Mouse (Mus musculus): ENCODE results near the gene Unc80.
"Not testable (repeated sequence)": the region's sequence is repeated elsewhere in the genome, so short reads cannot be mapped to it uniquely, and the experiment has no call there.

The Unc80 gene

GRCm38 (mm10) chr1:66638177-66638576 lies 170.0 kb downstream of the Unc80 start:
- no peak for DNase-seq

GRCm38 (mm10) chr1:66646894-66647293 lies 178.7 kb downstream of the Unc80 start:
- DNase-seq = no peak

- DNase-seq = no peak
These were observed 181.4 kb downstream of the Unc80 start for GRCm38 (mm10) chr1:66649568-66649967.

GRCm38 (mm10) chr1:66650006-66650405 lies 181.8 kb downstream of the Unc80 start:
- no peak for DNase-seq

GRCm38 (mm10) chr1:66655119-66655746 lies 187.1 kb downstream of the Unc80 start:
- no peak for DNase-seq

GRCm38 (mm10) chr1:66655747-66656119 lies 187.6 kb downstream of the Unc80 start:
- peak; percentile 18 for DNase-seq

- DNase-seq = no peak
These were observed 203.3 kb downstream of the Unc80 start for GRCm38 (mm10) chr1:66671475-66671874.

- DNase-seq = no peak
These were observed 204.6 kb downstream of the Unc80 start for GRCm38 (mm10) chr1:66672812-66673211.

- DNase-seq = no peak
These were observed 209.8 kb downstream of the Unc80 start for GRCm38 (mm10) chr1:66677928-66678327.

GRCm38 (mm10) chr1:66678662-66679061 lies 210.5 kb downstream of the Unc80 start:
- no peak for DNase-seq

- DNase-seq = no peak
These were observed 214.8 kb downstream of the Unc80 start for GRCm38 (mm10) chr1:66682974-66683373.

- no peak for DNase-seq
These were observed 223.6 kb downstream of the Unc80 start for GRCm38 (mm10) chr1:66691772-66692171.

- no peak for DNase-seq
These were observed 224.1 kb downstream of the Unc80 start for GRCm38 (mm10) chr1:66692308-66692707.

GRCm38 (mm10) chr1:66692780-66693392 lies 224.7 kb downstream of the Unc80 start:
- no peak for DNase-seq

- no peak for DNase-seq
These were observed 226.1 kb downstream of the Unc80 start for GRCm38 (mm10) chr1:66694266-66694665.

GRCm38 (mm10) chr1:66695296-66695695 lies 227.1 kb downstream of the Unc80 start:
- no peak for DNase-seq

GRCm38 (mm10) chr1:66699630-66700029 lies 231.5 kb downstream of the Unc80 start:
- DNase-seq = not testable (repeated sequence)

- no peak for DNase-seq
These were observed 232.1 kb downstream of the Unc80 start for GRCm38 (mm10) chr1:66700149-66700692.

GRCm38 (mm10) chr1:66700693-66701575 lies 232.8 kb downstream of the Unc80 start, which contains the start of gene Rpe:
Gene Rpe (plus strand): TSS chr1:66700831.
- DNase-seq = peak; percentile 97

GRCm38 (mm10) chr1:66701576-66701940 lies 233.4 kb downstream of the Unc80 start:
- peak; percentile 4 for DNase-seq

GRCm38 (mm10) chr1:66702623-66703345 lies 234.6 kb downstream of the Unc80 start:
- no peak for DNase-seq

GRCm38 (mm10) chr1:66704523-66704922 lies 236.4 kb downstream of the Unc80 start:
- DNase-seq = no peak

- DNase-seq = no peak
These were observed 244.7 kb downstream of the Unc80 start for GRCm38 (mm10) chr1:66712859-66713258.
